Mouse (Mus musculus) midbrain, postnatal 0 days (tissue): ENCODE data around the gene Yif1b. TPM values are rescaled to one million over a fixed set of nuclear protein-coding genes. Genes with fewer than 3 reads are reported as not detected.

Experiments used
- ATAC-seq: fragments of 200-750 bp; cut with Nextera tagmentation; 2 replicates; pipeline ENCODE4 v1.8.0; 2017; ENCODE audit warnings: moderate number of reproducible peaks, mild to moderate bottlenecking, moderate TSS enrichment, moderate library complexity; ENCODE audit not compliant: low FRiP score
- DNase-seq: peaks from one replicate; pipeline ENCODE4 v3.0.0-alpha.2; 2015; ENCODE audit warnings: low spot score
- H3K27ac ChIP-seq: fragments of 300-500 bp; sonication (generic); 2 replicates; pipeline ENCODE4 v1.5.1; 2014; ENCODE audit warnings: low read depth, mild to moderate bottlenecking, low read length, mixed read lengths
- H3K27me3 ChIP-seq: fragments of 300-500 bp; sonication (generic); 2 replicates; pipeline ENCODE4 v1.6.1; 2014; ENCODE audit warnings: low read length, control low read depth, mixed read lengths; ENCODE audit not compliant: insufficient read depth
- H3K36me3 ChIP-seq: fragments of 300-500 bp; sonication (generic); 2 replicates; pipeline ENCODE4 v1.6.1; 2014; ENCODE audit warnings: low read length, control low read depth, mixed read lengths; ENCODE audit not compliant: insufficient read depth
- H3K4me1 ChIP-seq: fragments of 300-500 bp; sonication (generic); 2 replicates; pipeline ENCODE4 v1.6.1; 2014; ENCODE audit warnings: mild to moderate bottlenecking, control low read depth, antibody characterized with exemption, low read length, mixed read lengths; ENCODE audit not compliant: insufficient read depth
- H3K4me2 ChIP-seq: fragments of 300-500 bp; sonication (generic); 2 replicates; pipeline ENCODE4 v1.6.1; 2014; ENCODE audit warnings: low read depth, mild to moderate bottlenecking, low read length, mixed read lengths; ENCODE audit not compliant: poor library complexity, severe bottlenecking
- H3K4me3 ChIP-seq: fragments of 300-500 bp; sonication (generic); 2 replicates; pipeline ENCODE4 v1.5.1; 2014; ENCODE audit warnings: low read depth, mild to moderate bottlenecking, low read length, moderate library complexity
- H3K9ac ChIP-seq: fragments of 300-500 bp; sonication (generic); replicated peaks from 2 replicates; pipeline ENCODE4 v1.6.1; 2014; ENCODE audit warnings: mild to moderate bottlenecking, low read length, moderate library complexity, mixed read lengths; ENCODE audit not compliant: poor library complexity, severe bottlenecking
- H3K9me3 ChIP-seq: fragments of 300-500 bp; sonication (generic); 2 replicates; pipeline ENCODE4 v1.6.1; 2016; ENCODE audit warnings: low read length, control low read depth
- CTCF ChIP-seq: IDR thresholded peaks from 2 replicates; pipeline ENCODE4 v1.5.1; 2016; ENCODE audit warnings: antibody characterized with exemption, mild to moderate bottlenecking
- WGBS: fragments of 180-500 bp; shearing (Covaris S2); extraction: QIAGEN DNeasy Blood & Tissue Kit; methylation state at CpG from one replicate; pipeline ENCODE4 v1.1.7; 2014; 5-methylcytosine and 5-hydroxymethylcytosine counted together
- polyA plus RNA-seq: library from polyadenylated mRNA; unstranded; fragments of >200 nt; fragmentation: Nextera tagmentation; extraction: Ambion mirVana; gene quantifications from 2 replicates; pipeline ENCODE4 v1.2.1, GENCODE M21; 2015
- total RNA-seq: library from RNA; depleted of rRNA; stranded (reverse); fragments of >200 nt; gene quantifications from 2 replicates; pipeline ENCODE4 v1.2.3, GENCODE M21; 2014

Gene Yif1b
- total and polyA plus RNA-seq, 2 experiments from 2014 or later = 122 to 127 TPM

GRCm38 (mm10) chr7:29265636-29266035 is 27.5 kb downstream of the Yif1b start:
- no peak for TF ChIP-seq CTCF
- no peak for ATAC-seq
- no peaks in the 10 kb centered on the region for H3K4me1 ChIP-seq
- no peak overlapping the region for H3K27ac ChIP-seq
- H3K9me3 ChIP-seq = no peaks in the 10 kb centered on the region
- no peak for DNase-seq
- H3K4me3 ChIP-seq = no peak overlapping the region
- WGBS = 67% methylated on average over 7 of the region's 7 CpGs
- H3K9ac ChIP-seq = no peak overlapping the region
- H3K27me3 ChIP-seq = no peaks in the 10 kb centered on the region
- no peaks in the 10 kb centered on the region for H3K36me3 ChIP-seq
- H3K4me2 ChIP-seq = no peak overlapping the region

GRCm38 (mm10) chr7:29266931-29267330 is 28.8 kb downstream of the Yif1b start:
- no peak for ATAC-seq
- no peak for DNase-seq
- 66% methylated on average over 4 of the region's 4 CpGs for WGBS
- H3K27ac ChIP-seq = no peak overlapping the region
- H3K9ac ChIP-seq = no peak overlapping the region
- no peaks in the 10 kb centered on the region for H3K9me3 ChIP-seq
- no peaks in the 10 kb centered on the region for H3K4me1 ChIP-seq
- H3K4me2 ChIP-seq = no peak overlapping the region
- H3K27me3 ChIP-seq = no peaks in the 10 kb centered on the region
- H3K36me3 ChIP-seq = no peaks in the 10 kb centered on the region
- TF ChIP-seq CTCF = no peak
- no peak overlapping the region for H3K4me3 ChIP-seq

GRCm38 (mm10) chr7:29270445-29270844 is 32.3 kb downstream of the Yif1b start:
- no peak overlapping the region for H3K9ac ChIP-seq
- 84% methylated on average over 4 of the region's 4 CpGs for WGBS
- H3K9me3 ChIP-seq = no peaks in the 10 kb centered on the region
- no peaks in the 10 kb centered on the region for H3K4me1 ChIP-seq
- no peak overlapping the region for H3K4me3 ChIP-seq
- no peak overlapping the region for H3K4me2 ChIP-seq
- ATAC-seq = no peak
- no peak overlapping the region for H3K27ac ChIP-seq
- no peaks in the 10 kb centered on the region for H3K27me3 ChIP-seq
- H3K36me3 ChIP-seq = no peaks in the 10 kb centered on the region
- no peak for DNase-seq
- no peak for TF ChIP-seq CTCF

GRCm38 (mm10) chr7:29271687-29272465 is 33.7 kb downstream of the Yif1b start:
- 83% methylated on average over 8 of the region's 8 CpGs for whole genome bisulfite sequencing
- H3K4me2 ChIP-seq = no peak overlapping the region
- DNase-seq (no peak), ATAC-seq (no peak)
- no peak overlapping the region for H3K27ac ChIP-seq
- no peaks in the 10 kb centered on the region for H3K36me3 ChIP-seq
- no peak for TF ChIP-seq CTCF
- H3K9me3 ChIP-seq = no peaks in the 10 kb centered on the region
- H3K4me1 ChIP-seq = no peaks in the 10 kb centered on the region
- H3K4me3 ChIP-seq = no peak overlapping the region
- no peak overlapping the region for H3K9ac ChIP-seq
- no peaks in the 10 kb centered on the region for H3K27me3 ChIP-seq

GRCm38 (mm10) chr7:29276715-29277114 is 38.6 kb downstream of the Yif1b start:
- H3K4me3 ChIP-seq = no peak overlapping the region
- H3K4me1 ChIP-seq = 0 out of 2 replicates have a peak, but pooled peaks cover 2% of the 10 kb centered on the region
- no peaks in the 10 kb centered on the region for H3K9me3 ChIP-seq
- whole genome bisulfite sequencing = 81% methylated on average over 5 of the region's 5 CpGs
- H3K27ac ChIP-seq = no peak overlapping the region
- H3K4me2 ChIP-seq = no peak overlapping the region
- no peaks in the 10 kb centered on the region for H3K36me3 ChIP-seq
- no peak for TF ChIP-seq CTCF
- ATAC-seq (no peak), DNase-seq (no peak)
- no peak overlapping the region for H3K9ac ChIP-seq
- H3K27me3 ChIP-seq = no peaks in the 10 kb centered on the region

- Histone ChIP-seq H3K4me3 (no peak overlapping the region), H3K9me3 (no peaks in the 10 kb centered on the region), H3K4me1 (0 out of 2 replicates have a peak, but pooled peaks cover 2% of the 10 kb centered on the region), H3K27me3 (no peaks in the 10 kb centered on the region), H3K27ac (no peak overlapping the region), H3K36me3 (no peaks in the 10 kb centered on the region), H3K9ac (no peak overlapping the region), H3K4me2 (no peak overlapping the region)
- TF ChIP-seq CTCF = no peak
- ATAC-seq (no peak), DNase-seq (no peak)
- 87% methylated on average over 4 of the region's 4 CpGs for WGBS
These were observed 39.4 kb downstream of the Yif1b start for GRCm38 (mm10) chr7:29277510-29277909.
